Mouse (Mus musculus) liver, postnatal 0 days (tissue): ENCODE results near the gene Krt25. TPM values are rescaled to one million over a fixed set of nuclear protein-coding genes. Genes with fewer than 3 reads are reported as not detected.

Experiments
- ATAC-seq: fragments of 200-750 bp; cut with Nextera tagmentation; 2 replicates; pipeline ENCODE4 v1.8.0; 2017; ENCODE audit warnings: mild to moderate bottlenecking, moderate library complexity
- DNase-seq: peaks from one replicate; pipeline ENCODE4 v3.0.0-alpha.2; 2016
- H3K27ac ChIP-seq: fragments of 300-500 bp; sonication (generic); 2 replicates; pipeline ENCODE4 v1.5.1; 2014; ENCODE audit warnings: antibody characterized with exemption, moderate library complexity, mild to moderate bottlenecking, low read depth
- H3K27me3 ChIP-seq: fragments of 300-500 bp; sonication (generic); 2 replicates; pipeline ENCODE4 v1.6.1; 2014; ENCODE audit warnings: low read length, control low read depth, mixed read lengths; ENCODE audit not compliant: insufficient read depth
- H3K36me3 ChIP-seq: fragments of 300-500 bp; sonication (generic); replicated peaks from 2 replicates; pipeline ENCODE4 v1.6.1; 2014; ENCODE audit warnings: mild to moderate bottlenecking, control low read depth, low read length, moderate library complexity, mixed read lengths; ENCODE audit not compliant: insufficient read depth
- H3K4me1 ChIP-seq: fragments of 300-500 bp; sonication (generic); 2 replicates; pipeline ENCODE4 v1.6.1; 2014; ENCODE audit warnings: antibody characterized with exemption, mild to moderate bottlenecking, control low read depth; ENCODE audit not compliant: insufficient read depth
- H3K4me2 ChIP-seq: fragments of 300-500 bp; sonication (generic); 2 replicates; pipeline ENCODE4 v1.6.1; 2014; ENCODE audit warnings: low read depth, mild to moderate bottlenecking, low read length, moderate library complexity, mixed read lengths
- H3K4me3 ChIP-seq: fragments of 300-500 bp; sonication (generic); 2 replicates; pipeline ENCODE4 v1.5.1; 2014; ENCODE audit warnings: low read depth, low read length
- H3K9ac ChIP-seq: fragments of 300-500 bp; sonication (generic); replicated peaks from 2 replicates; pipeline ENCODE4 v1.6.1; 2014; ENCODE audit warnings: mild to moderate bottlenecking, moderate library complexity
- H3K9me3 ChIP-seq: fragments of 300-500 bp; sonication (generic); 2 replicates; pipeline ENCODE4 v1.6.1; 2016; ENCODE audit warnings: mild to moderate bottlenecking, control low read depth, low read length, mixed read lengths
- CTCF ChIP-seq: sonication (generic); IDR thresholded peaks from 2 replicates; pipeline ENCODE4 v1.5.1; 2016; ENCODE audit warnings: antibody characterized with exemption, low read depth
- EP300 ChIP-seq: IDR thresholded peaks from 2 replicates; pipeline ENCODE4 v1.6.1; 2016; ENCODE audit warnings: antibody characterized with exemption, low read depth, mild to moderate bottlenecking
- WGBS: fragments of 180-500 bp; shearing (Covaris S2); extraction: QIAGEN DNeasy Blood & Tissue Kit; methylation state at CpG from one replicate; pipeline ENCODE4 v1.1.7; 2014; ENCODE audit not compliant: insufficient replicate concordance; 5-methylcytosine and 5-hydroxymethylcytosine counted together
- polyA plus RNA-seq: library from polyadenylated mRNA; unstranded; fragments of >200 nt; fragmentation: Nextera tagmentation; extraction: Ambion mirVana; gene quantifications from 2 replicates; pipeline ENCODE4 v1.2.1, GENCODE M21; 2015

Krt25 gene
- polyA plus RNA-seq, 1 experiment from 2014 or later = 0.14 TPM

DNA sequence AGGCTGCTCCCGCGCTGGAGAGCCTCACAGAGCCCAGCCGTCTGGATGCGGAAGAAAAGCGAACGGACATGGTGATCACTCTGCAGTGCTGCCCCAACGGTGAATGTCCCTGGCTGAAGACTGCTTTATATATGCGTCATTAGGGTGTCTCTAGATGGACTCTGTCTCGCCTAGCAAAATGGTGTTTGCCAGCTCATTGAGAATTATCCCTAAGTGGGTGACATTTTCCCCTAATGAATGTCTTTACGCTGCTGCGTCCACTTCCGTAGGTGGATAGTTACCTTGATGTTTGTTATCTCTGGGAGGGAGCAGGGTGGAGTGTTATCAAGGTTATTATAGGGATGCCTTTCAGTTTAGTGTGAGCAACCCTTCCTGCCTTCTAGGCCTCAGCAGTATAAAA, 28.3 kb upstream of the Krt25 start, which contains the start of gene Krt27:
Gene Krt27 (minus strand): TSS at position 101 of the 400 bp plus-strand sequence.
- DNase-seq (no peak), ATAC-seq (no peak)
- TF ChIP-seq EP300 (no peak), CTCF (no peak)
- Histone ChIP-seq H3K4me2 (no peak within 1 kb of the TSS), H3K9me3 (no peaks in the 10 kb centered on the region), H3K27me3 (no peaks in the 10 kb centered on the region), H3K36me3 (no peaks in the 10 kb centered on the region), H3K9ac (no peak within 1 kb of the TSS), H3K4me1 (no peaks in the 10 kb centered on the region), H3K4me3 (no peak within 1 kb of the TSS), H3K27ac (no peak within 1 kb of the TSS)
- WGBS = 78% methylated on average over 12 of the region's 12 CpGs

DNA sequence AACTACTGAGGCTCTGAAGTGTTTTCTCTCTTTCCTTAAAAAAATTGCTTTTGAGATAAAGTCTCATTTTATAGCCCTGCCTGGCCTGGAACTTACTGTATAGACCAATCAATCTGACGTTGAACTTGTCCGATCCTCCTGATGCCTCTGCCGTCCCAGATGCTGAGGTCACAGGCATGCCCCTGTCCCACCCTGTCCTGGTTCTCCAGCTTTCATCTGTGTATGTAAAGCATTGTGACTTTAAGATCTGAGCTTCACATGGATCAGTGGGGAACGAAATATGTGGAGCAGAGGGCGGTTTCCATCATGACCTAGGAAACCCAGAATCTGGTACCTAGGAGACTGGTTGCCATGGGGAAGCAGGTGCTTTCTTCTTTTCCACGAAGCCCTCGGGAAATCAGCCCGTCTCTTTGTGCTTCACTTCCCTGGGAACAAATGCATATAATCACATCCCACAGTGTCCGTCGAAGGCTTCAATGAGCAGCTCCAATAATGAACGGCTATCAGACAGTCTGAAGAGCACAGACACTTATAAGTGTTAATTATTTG, 16.6 kb upstream of the Krt25 start:
- TF ChIP-seq EP300 (no peak), CTCF (no peak)
- DNase-seq = no peak
- no peak for ATAC-seq
- H3K9ac ChIP-seq = no peak overlapping the region
- WGBS = 71% methylated on average over 11 of the region's 11 CpGs
- no peaks in the 10 kb centered on the region for H3K4me1 ChIP-seq
- no peaks in the 10 kb centered on the region for H3K27me3 ChIP-seq
- no peaks in the 10 kb centered on the region for H3K9me3 ChIP-seq
- no peak overlapping the region for H3K4me2 ChIP-seq
- no peak overlapping the region for H3K27ac ChIP-seq
- no peak overlapping the region for H3K4me3 ChIP-seq
- no peaks in the 10 kb centered on the region for H3K36me3 ChIP-seq

DNA sequence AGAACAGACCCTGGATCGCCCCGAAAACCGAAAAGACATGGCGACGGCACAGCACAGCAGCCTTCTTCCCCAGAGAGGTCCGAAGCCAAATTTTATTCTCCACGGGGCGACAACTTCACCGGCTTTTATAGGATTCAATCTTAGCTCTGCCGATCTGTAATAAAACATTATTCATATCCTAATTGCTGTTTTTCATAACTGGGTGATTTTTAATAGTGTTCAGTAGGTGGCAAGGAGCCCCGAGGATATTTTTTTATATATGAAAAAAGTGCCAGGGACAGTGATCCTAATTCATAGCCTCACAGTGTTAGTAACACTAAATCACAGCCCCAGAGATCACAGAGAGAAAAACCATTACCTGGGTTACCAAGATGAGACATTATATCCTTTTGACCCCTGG, 15.1 kb upstream of the Krt25 start, which contains the start of gene Krt26:
Gene Krt26 (minus strand): TSS at position 101 of the 400 bp plus-strand sequence.
- H3K9me3 ChIP-seq = no peaks in the 10 kb centered on the region
- no peak within 1 kb of the TSS for H3K27ac ChIP-seq
- H3K9ac ChIP-seq = no peak within 1 kb of the TSS
- no peak within 1 kb of the TSS for H3K4me3 ChIP-seq
- H3K36me3 ChIP-seq = no peaks in the 10 kb centered on the region
- no peaks in the 10 kb centered on the region for H3K27me3 ChIP-seq
- no peak within 1 kb of the TSS for H3K4me2 ChIP-seq
- WGBS = 86% methylated on average over 11 of the region's 11 CpGs
- DNase-seq (no peak), ATAC-seq (no peak)
- TF ChIP-seq EP300 = no peak
- no peak for TF ChIP-seq CTCF
- no peaks in the 10 kb centered on the region for H3K4me1 ChIP-seq

DNA sequence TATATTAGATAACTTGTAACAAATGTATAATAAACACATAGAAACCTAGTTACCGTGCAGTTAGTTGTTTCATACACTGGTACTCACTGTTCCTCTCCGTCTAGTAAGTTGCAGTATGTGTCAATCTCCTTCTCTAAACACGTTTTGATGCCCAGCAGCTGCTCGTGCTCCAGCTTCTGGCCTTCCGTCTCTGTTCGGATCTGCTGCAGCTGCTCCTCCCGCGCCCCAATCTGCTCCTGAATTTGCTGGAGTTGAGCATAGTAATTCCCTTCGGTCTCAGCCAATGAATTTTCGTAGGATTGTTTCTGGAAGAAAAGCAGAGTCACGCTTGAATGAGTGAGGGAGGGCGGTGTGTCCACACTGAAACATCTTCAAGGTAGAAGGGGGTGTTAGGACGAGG, 10.7 kb upstream of the Krt25 start:
- no peak overlapping the region for H3K4me2 ChIP-seq
- ATAC-seq (no peak), DNase-seq (no peak)
- H3K9ac ChIP-seq = no peak overlapping the region
- no peaks in the 10 kb centered on the region for H3K9me3 ChIP-seq
- H3K27ac ChIP-seq = no peak overlapping the region
- H3K36me3 ChIP-seq = no peaks in the 10 kb centered on the region
- no peak overlapping the region for H3K4me3 ChIP-seq
- H3K27me3 ChIP-seq = no peaks in the 10 kb centered on the region
- no peaks in the 10 kb centered on the region for H3K4me1 ChIP-seq
- WGBS = 77% methylated on average over 13 of the region's 13 CpGs
- TF ChIP-seq EP300 (no peak), CTCF (no peak)

DNA sequence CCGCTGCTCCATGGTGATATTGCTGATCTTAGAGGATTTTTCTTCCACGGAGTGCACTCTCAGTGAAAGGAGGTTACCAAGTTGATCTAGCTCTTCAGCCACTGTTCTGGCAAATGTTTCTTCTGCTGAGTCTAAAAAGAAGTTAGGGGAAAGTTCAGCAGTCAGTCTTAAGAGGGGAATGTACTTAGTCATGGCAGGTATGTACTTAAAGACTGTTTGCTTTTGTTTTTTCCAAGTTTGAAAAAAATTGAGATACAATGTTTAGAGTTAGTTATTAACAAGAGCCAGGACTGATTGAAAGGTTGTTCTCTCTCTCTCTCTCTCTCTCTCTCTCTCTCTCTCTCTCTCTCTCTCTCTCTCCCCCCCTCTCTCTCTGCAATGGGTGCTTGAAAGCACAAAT, 6.9 kb upstream of the Krt25 start:
- Histone ChIP-seq H3K4me2 (no peak overlapping the region), H3K9ac (no peak overlapping the region), H3K36me3 (no peaks in the 10 kb centered on the region), H3K4me1 (no peaks in the 10 kb centered on the region), H3K27me3 (no peaks in the 10 kb centered on the region), H3K27ac (no peak overlapping the region), H3K9me3 (no peaks in the 10 kb centered on the region), H3K4me3 (no peak overlapping the region)
- ATAC-seq (no peak), DNase-seq (no peak)
- TF ChIP-seq CTCF (no peak), EP300 (no peak)
- 65% methylated on average over 2 of the region's 2 CpGs for WGBS

DNA sequence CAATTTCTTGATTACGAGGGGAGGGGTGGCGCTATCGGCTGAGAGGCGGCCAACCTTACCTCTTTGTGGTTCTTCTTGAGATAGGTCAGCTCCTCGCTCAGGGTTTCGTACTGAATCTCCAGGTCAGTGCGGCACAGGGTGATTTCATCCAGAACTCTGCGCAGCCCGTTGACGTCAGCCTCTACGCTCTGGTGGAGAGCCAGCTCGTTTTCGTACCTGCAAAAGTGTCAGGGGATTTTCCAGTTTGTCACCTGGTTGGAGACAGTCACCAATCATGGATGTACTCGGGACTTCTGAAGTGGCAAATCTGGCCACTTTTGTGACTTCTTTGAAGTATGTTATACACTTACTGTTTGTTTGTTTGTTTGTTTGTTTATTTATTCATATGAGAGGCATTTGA, 1.7 kb downstream of the Krt25 start:
- Histone ChIP-seq H3K4me2 (no peak overlapping the region), H3K9me3 (no peaks in the 10 kb centered on the region), H3K9ac (no peak overlapping the region), H3K4me3 (no peak overlapping the region), H3K4me1 (no peaks in the 10 kb centered on the region), H3K27ac (no peak overlapping the region), H3K36me3 (no peaks in the 10 kb centered on the region), H3K27me3 (no peaks in the 10 kb centered on the region)
- TF ChIP-seq CTCF = no peak
- no peak for TF ChIP-seq EP300
- ATAC-seq = no peak
- 88% methylated on average over 14 of the region's 14 CpGs for WGBS
- no peak for DNase-seq

DNA sequence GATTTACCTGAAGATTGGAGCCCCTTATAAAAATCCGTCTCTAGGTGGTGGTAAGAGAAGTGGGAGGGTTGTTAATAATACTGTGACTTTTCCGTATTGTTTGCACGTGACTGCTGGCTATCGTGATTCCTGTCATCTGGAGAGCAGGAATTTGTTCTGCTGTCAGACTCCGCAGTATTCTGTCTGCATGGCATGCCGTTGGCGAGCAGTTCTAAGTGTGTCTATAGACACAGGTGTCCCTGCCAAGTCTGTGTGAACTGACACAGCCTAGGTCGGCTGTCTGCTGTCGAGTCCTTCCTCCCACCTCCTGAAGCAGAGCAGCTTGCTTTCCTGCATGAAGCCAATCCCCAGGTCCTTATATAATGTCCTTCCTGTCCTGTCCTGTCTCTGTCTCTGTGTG, 3.6 kb downstream of the Krt25 start:
- no peak for TF ChIP-seq CTCF
- TF ChIP-seq EP300 = no peak
- Histone ChIP-seq H3K9ac (no peak overlapping the region), H3K4me1 (no peaks in the 10 kb centered on the region), H3K4me3 (no peak overlapping the region), H3K36me3 (no peaks in the 10 kb centered on the region), H3K4me2 (peak overlapping the region; percentile 38; the same call in 1 of the 2 replicates), H3K27me3 (no peaks in the 10 kb centered on the region), H3K9me3 (no peaks in the 10 kb centered on the region), H3K27ac (0 out of 2 replicates have a peak overlapping the region, but pooled peaks have one; percentile 22)
- DNase-seq (peak; percentile 26), ATAC-seq (peak; percentile 56)
- WGBS = 52% methylated on average over 9 of the region's 9 CpGs
